Mouse (Mus musculus) hindbrain, embryonic 10.5 days (tissue): ENCODE measurements around the gene Fbxo47. TPM values are rescaled to one million over a fixed set of nuclear protein-coding genes. Genes with fewer than 3 reads are reported as not detected.

Experiments used
- DNase-seq: peaks from one replicate; pipeline ENCODE4 v3.0.0-alpha.2; 2017; ENCODE audit warnings: low spot score
- H3K27ac ChIP-seq: fragments of 300-500 bp; sonication (generic); 2 replicates; pipeline ENCODE4 v1.5.1; 2016; ENCODE audit warnings: mild to moderate bottlenecking, moderate library complexity
- H3K27me3 ChIP-seq: fragments of 300-500 bp; sonication (generic); 2 replicates; pipeline ENCODE4 v1.6.1; 2016; ENCODE audit warnings: mild to moderate bottlenecking; ENCODE audit not compliant: poor library complexity, insufficient read depth, severe bottlenecking
- H3K36me3 ChIP-seq: fragments of 300-500 bp; sonication (generic); 2 replicates; pipeline ENCODE4 v1.6.1; 2016; ENCODE audit warnings: mild to moderate bottlenecking, moderate library complexity
- H3K4me1 ChIP-seq: fragments of 300-500 bp; sonication (generic); replicated peaks from 2 replicates; pipeline ENCODE4 v1.6.1; 2016; ENCODE audit warnings: mild to moderate bottlenecking
- H3K4me3 ChIP-seq: fragments of 300-500 bp; sonication (generic); 2 replicates; pipeline ENCODE4 v1.5.1; 2016; ENCODE audit warnings: mild to moderate bottlenecking, moderate library complexity
- H3K9me3 ChIP-seq: fragments of 300-500 bp; sonication (generic); 2 replicates; pipeline ENCODE4 v1.6.1; 2016; ENCODE audit warnings: mild to moderate bottlenecking, moderate library complexity
- WGBS: fragments of 180-500 bp; shearing (Covaris S2); methylation state at CpG from one replicate; pipeline ENCODE4 v1.1.7; 2016; 5-methylcytosine and 5-hydroxymethylcytosine counted together
- polyA plus RNA-seq: library from polyadenylated mRNA; unstranded; fragments of >200 nt; fragmentation: Nextera tagmentation; extraction: Ambion mirVana; gene quantifications from 2 replicates; pipeline ENCODE4 v1.2.1, GENCODE M21; 2016

Gene Fbxo47
- 0.73 and 1.0 TPM in 2 replicates for polyA plus RNA-seq

DNA sequence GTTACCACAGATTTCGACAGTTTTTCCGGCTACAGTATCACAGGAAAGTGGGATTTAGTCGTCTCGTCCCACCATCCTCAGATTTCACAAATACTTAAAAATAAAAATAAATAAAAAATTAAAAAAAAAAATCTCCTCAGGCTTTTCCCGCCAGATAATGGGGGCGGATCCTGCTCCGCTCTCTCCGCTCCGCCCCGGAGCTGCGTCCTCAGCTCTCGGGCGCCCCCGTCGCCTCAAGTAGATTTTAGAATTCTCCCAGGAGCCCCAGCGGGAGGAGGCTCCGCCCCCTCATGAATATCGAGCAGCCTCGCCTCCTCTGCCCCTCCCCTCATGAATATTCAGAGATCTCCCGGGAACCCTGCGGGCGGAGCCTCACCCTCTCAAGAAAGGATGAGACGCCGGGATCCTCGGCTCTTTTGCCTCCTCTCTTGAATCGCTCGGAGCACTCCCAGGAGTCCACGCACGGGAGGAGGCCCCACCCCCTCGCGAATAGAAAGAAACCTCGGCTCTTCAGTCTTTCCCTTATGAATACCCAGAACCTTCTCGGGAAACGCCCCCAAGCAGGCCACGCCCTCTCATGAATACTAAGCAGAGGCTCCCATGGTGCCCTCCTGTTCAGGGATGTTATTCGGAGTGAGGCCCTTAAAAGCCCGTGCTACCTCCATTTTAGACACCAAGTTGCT is at the start of gene Fbxo47:
Gene Fbxo47 (minus strand): TSS at position 237 of the 683 bp plus-strand sequence.
- peak within 1 kb of the TSS; percentile 90 for H3K27ac ChIP-seq
- WGBS = under 1% methylated on average over 37 of the region's 37 CpGs
- DNase-seq = peak; percentile 98
- no peaks in the 10 kb centered on the region for H3K27me3 ChIP-seq
- no peaks in the 10 kb centered on the region for H3K36me3 ChIP-seq
- H3K4me3 ChIP-seq = peak within 1 kb of the TSS; percentile 64
- no peaks in the 10 kb centered on the region for H3K9me3 ChIP-seq
- 0 out of 2 replicates have a peak, but pooled peaks cover 7% of the 10 kb centered on the region for H3K4me1 ChIP-seq

DNA sequence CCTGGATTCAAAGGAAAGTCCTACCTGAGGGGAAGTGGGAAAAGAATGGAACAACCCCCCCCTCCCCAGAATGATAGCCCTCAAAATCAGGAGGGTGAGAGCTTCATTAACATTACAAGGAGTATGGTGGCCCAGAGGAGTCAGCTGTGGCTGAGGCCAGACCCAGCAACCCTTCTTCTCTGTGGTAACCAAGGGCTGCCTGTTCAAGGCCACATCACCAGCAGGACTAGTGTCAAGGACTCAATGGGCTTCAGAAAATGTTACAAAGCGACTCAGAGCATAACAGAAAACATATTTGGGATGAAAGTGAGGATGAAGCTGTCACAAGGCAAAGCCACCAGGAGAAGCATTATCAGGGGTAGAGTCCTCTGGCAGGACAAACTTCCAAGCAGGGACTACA is 49.6 kb upstream of the Fbxo47 start:
- DNase-seq = no peak
- Histone ChIP-seq H3K9me3 (no peaks in the 10 kb centered on the region), H3K36me3 (no peaks in the 10 kb centered on the region), H3K27me3 (no peaks in the 10 kb centered on the region), H3K4me1 (no peaks in the 10 kb centered on the region), H3K4me3 (no peak overlapping the region), H3K27ac (no peak overlapping the region)
- 83% methylated on average over 1 of the region's 1 CpGs for WGBS

DNA sequence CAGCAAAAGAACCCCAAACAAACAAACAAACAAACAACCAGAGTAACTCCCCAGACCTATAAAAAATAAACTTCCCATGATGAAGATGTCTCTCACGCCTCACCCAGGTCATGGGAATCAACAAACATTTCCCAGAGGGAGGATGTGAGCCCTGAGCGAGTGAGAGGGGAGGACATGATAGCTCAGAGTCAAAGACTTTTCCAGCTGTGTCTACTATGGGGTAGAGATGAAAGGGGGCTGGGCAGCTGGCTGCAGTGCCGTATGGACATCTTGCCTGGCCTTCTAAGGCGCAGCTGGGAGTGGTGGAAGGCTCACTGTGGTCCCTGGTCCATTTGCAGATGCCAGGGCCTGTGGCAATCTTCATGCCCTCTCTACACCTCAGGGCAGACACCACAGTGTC is 45.0 kb upstream of the Fbxo47 start:
- WGBS = 73% methylated on average over 4 of the region's 4 CpGs
- H3K4me1 ChIP-seq = no peaks in the 10 kb centered on the region
- H3K27ac ChIP-seq = no peak overlapping the region
- H3K36me3 ChIP-seq = no peaks in the 10 kb centered on the region
- no peaks in the 10 kb centered on the region for H3K9me3 ChIP-seq
- DNase-seq = no peak
- no peaks in the 10 kb centered on the region for H3K27me3 ChIP-seq
- H3K4me3 ChIP-seq = no peak overlapping the region

- no peak for DNase-seq
- Histone ChIP-seq H3K4me1 (no peaks in the 10 kb centered on the region), H3K27me3 (no peaks in the 10 kb centered on the region), H3K27ac (no peak overlapping the region), H3K9me3 (no peaks in the 10 kb centered on the region), H3K36me3 (no peaks in the 10 kb centered on the region), H3K4me3 (no peak overlapping the region)
- WGBS = 91% methylated on average over 10 of the region's 10 CpGs
Measured at GRCm38 (mm10) chr11:97924217-97924616, 40.3 kb upstream of the Fbxo47 start.

- no peaks in the 10 kb centered on the region for H3K27me3 ChIP-seq
- DNase-seq = no peak
- H3K27ac ChIP-seq = no peak overlapping the region
- no peaks in the 10 kb centered on the region for H3K36me3 ChIP-seq
- 85% methylated on average over 9 of the region's 9 CpGs for WGBS
- H3K4me1 ChIP-seq = no peaks in the 10 kb centered on the region
- H3K4me3 ChIP-seq = no peak overlapping the region
- H3K9me3 ChIP-seq = no peaks in the 10 kb centered on the region
Measured at GRCm38 (mm10) chr11:97923639-97924038, 39.7 kb upstream of the Fbxo47 start.

DNA sequence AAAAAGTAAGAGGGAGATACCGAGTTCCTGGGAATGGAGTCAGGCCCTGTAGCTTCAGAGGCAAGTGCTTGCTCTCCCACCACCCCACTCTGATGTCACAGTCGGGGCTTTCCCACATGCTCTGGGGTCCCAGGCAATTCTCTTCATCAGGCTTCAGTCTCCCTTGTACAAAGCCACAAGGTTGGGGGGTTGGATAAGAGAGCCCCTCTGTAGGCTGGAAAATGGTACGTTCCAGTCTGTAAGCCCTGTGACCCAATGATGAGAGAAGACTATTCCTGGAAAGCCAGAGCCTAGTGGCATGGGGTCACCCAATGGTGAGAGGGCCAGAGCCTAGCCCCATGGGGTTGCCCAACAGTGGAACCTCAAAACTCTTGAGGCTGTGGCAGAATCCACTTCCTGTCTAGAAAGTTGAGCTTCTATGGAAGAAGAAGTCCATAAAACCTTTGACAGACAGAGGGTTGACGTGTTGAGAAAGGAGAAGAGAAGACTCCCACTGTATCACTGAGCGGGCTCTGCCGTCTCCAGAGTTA is 32.1 kb upstream of the Fbxo47 start:
- DNase-seq = no peak
- H3K9me3 ChIP-seq = no peaks in the 10 kb centered on the region
- no peaks in the 10 kb centered on the region for H3K27me3 ChIP-seq
- peaks cover 13% of the 10 kb centered on the region for H3K4me1 ChIP-seq
- 90% methylated on average over 6 of the region's 6 CpGs for WGBS
- H3K36me3 ChIP-seq = no peaks in the 10 kb centered on the region
- H3K27ac ChIP-seq = no peak overlapping the region
- H3K4me3 ChIP-seq = no peak overlapping the region

GRCm38 (mm10) chr11:97915471-97915870 is 31.5 kb upstream of the Fbxo47 start:
- Histone ChIP-seq H3K4me3 (no peak overlapping the region), H3K4me1 (peaks cover 17% of the 10 kb centered on the region), H3K9me3 (no peaks in the 10 kb centered on the region), H3K27me3 (no peaks in the 10 kb centered on the region), H3K27ac (no peak overlapping the region), H3K36me3 (no peaks in the 10 kb centered on the region)
- no peak for DNase-seq
- 92% methylated on average over 2 of the region's 2 CpGs for WGBS

DNA sequence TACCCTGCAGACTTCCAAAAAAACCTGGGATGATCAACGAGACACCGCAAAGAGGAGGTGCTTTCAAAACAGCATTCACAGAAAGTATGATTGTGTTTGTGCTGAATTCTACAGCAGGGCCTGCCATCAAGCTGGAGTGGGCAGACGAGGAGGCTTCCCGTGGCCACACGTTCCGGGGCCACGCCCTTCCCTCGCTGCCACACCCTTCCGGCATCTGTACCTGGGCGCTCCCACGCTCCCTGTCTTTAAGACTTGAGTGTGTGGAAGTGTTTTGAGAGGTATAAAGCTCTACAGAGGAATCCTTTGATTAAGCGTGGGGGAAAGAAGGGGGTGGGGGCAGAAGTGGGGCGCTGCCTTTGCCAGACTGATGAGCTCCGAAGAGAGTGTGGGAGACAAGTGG is 29.2 kb upstream of the Fbxo47 start:
- Histone ChIP-seq H3K4me3 (no peak overlapping the region), H3K27me3 (no peaks in the 10 kb centered on the region), H3K9me3 (no peaks in the 10 kb centered on the region), H3K27ac (no peak overlapping the region), H3K4me1 (peaks cover 17% of the 10 kb centered on the region), H3K36me3 (no peaks in the 10 kb centered on the region)
- 92% methylated on average over 14 of the region's 14 CpGs for WGBS
- no peak for DNase-seq

DNA sequence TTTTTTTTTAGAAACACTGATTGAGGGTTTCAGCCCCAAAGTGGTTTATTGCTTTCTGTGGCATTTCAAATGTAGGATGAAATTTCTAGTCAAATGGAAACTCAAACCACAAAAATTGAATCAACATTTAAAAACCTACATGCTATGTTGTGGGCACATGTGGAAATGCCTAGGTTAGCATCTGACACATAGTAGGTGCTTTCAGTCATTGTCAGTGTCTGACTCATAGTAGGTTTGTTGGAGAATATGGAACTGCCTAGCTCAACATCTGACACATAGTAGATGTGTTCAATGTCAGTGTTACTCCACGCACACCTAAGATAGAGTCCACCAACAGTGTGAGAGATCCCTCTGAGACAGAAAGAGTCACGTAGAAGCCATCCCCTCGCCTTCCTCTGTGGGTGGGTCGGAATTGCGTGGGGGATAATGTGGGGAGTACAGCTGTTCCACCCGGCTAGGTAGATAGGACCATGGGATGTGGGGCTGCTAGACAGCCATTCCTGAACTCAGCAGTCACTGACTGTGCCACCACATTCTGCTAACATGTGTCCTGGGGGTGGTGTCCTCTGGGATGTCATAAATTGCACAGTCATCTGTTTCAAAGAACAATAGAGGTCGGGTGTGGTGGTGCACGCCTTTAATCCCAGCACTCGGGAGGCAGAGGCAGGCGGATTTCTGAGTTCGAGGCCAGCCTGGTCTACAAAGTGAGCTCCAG is 24.8 kb upstream of the Fbxo47 start:
- DNase-seq = no peak
- Histone ChIP-seq H3K4me3 (no peak overlapping the region), H3K27ac (no peak overlapping the region), H3K27me3 (no peaks in the 10 kb centered on the region), H3K9me3 (no peaks in the 10 kb centered on the region), H3K36me3 (no peaks in the 10 kb centered on the region), H3K4me1 (peaks cover 13% of the 10 kb centered on the region)
- WGBS = 90% methylated on average over 11 of the region's 11 CpGs

- Histone ChIP-seq H3K27me3 (no peaks in the 10 kb centered on the region), H3K36me3 (no peaks in the 10 kb centered on the region), H3K27ac (no peak overlapping the region), H3K4me3 (no peak overlapping the region), H3K4me1 (peaks cover 10% of the 10 kb centered on the region), H3K9me3 (no peaks in the 10 kb centered on the region)
- 87% methylated on average over 5 of the region's 5 CpGs for WGBS
- DNase-seq = no peak
Measured at GRCm38 (mm10) chr11:97907935-97908334, 24.0 kb upstream of the Fbxo47 start.

GRCm38 (mm10) chr11:97906905-97907304 is 23.0 kb upstream of the Fbxo47 start:
- H3K27me3 ChIP-seq = no peaks in the 10 kb centered on the region
- H3K36me3 ChIP-seq = no peaks in the 10 kb centered on the region
- H3K27ac ChIP-seq = no peak overlapping the region
- H3K4me3 ChIP-seq = no peak overlapping the region
- H3K9me3 ChIP-seq = no peaks in the 10 kb centered on the region
- H3K4me1 ChIP-seq = peaks cover 10% of the 10 kb centered on the region
- 91% methylated on average over 9 of the region's 9 CpGs for WGBS
- no peak for DNase-seq

- DNase-seq = no peak
- Histone ChIP-seq H3K4me3 (no peak overlapping the region), H3K27me3 (no peaks in the 10 kb centered on the region), H3K36me3 (no peaks in the 10 kb centered on the region), H3K4me1 (peaks cover 3% of the 10 kb centered on the region), H3K27ac (no peak overlapping the region), H3K9me3 (no peaks in the 10 kb centered on the region)
- WGBS = 57% methylated on average over 2 of the region's 2 CpGs
Measured at GRCm38 (mm10) chr11:97905941-97906340, 22.0 kb upstream of the Fbxo47 start.

DNA sequence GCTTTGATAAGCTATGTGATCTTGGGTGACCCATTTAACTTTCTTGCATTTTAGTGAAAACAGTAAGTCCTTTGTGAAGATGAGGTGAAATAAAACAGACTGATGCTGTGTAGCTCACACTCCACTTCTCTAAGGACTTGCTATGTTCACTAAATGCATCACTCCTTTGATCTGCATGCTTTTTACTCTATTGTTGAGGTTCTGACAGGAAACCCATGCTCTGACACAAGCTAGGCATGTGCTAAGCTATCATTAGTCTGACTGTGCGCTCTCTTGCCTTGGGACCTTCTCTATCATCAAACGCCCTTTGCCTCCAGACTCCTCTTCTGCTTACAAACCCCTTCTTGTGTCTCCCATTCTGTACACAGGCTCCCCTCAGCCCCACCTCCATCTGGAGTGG is 21.6 kb upstream of the Fbxo47 start:
- no peak for DNase-seq
- WGBS = 90% methylated on average over 2 of the region's 2 CpGs
- H3K27ac ChIP-seq = no peak overlapping the region
- no peaks in the 10 kb centered on the region for H3K4me1 ChIP-seq
- H3K4me3 ChIP-seq = no peak overlapping the region
- H3K27me3 ChIP-seq = no peaks in the 10 kb centered on the region
- no peaks in the 10 kb centered on the region for H3K36me3 ChIP-seq
- no peaks in the 10 kb centered on the region for H3K9me3 ChIP-seq
